Mouse (Mus musculus) mouse embryonic stem cell (cell line): ENCODE measurements around the gene Gm16253.

Source experiments
- in situ Hi-C, 2 experiments: fragments of 300-500 bp; cut with MboI; formaldehyde crosslinking; loops; 1 replicate in 1 of 2; 3 replicates in 1 of 2; pipeline ENCODE4 v1.14.3; 2019 to 2020; ENCODE audit warnings: low sequenced_read_pairs in 2 of 2, low pct_unique_long_range_greater_than_20kb in 1 of 2, mixed read lengths in 1 of 2; ENCODE audit not compliant: unreplicated experiment in 1 of 2

The Gm16253 gene

GRCm38 (mm10) chr3:96566661-96567450 lies 9.9 kb upstream of the Gm16253 start:
- in situ Hi-C loops, result loop anchor here in 1 of 2 experiments (25.0 kb wide), 1 partner anchor 595 kb away; the partner anchor contains the start of gene Acp6

GRCm38 (mm10) chr3:96568605-96569004 lies 8.2 kb upstream of the Gm16253 start:
- in situ Hi-C loops, result loop anchor here in 1 of 2 experiments (25.0 kb wide), 1 partner anchor 594 kb away; the partner anchor contains the start of gene Acp6

DNA sequence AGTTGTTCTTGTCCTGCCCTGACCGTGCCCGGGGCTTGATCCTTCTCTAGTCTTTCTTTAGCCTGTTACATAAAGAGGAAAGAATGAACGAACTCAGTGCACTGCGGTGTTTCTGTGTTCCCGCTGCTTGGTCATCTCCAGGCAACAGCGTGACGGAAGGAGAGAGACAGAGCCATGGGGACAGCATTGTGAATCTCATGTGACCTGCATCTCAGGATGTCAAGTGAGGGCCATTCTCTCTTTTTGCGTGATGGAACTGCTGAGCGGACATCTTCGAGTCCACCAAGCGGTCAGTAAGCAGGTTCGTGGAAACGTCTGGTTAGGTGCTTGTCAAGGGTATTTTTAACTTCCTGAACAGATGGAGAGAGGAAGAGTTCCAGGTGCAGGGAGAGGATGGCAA lies 7.3 kb upstream of the Gm16253 start:
- in situ Hi-C loops, result loop anchor here in 1 of 2 experiments (25.0 kb wide), 1 partner anchor 593 kb away; the partner anchor contains the start of gene Acp6

- in situ Hi-C loops, result loop anchor here in 1 of 2 experiments (25.0 kb wide), 1 partner anchor 592 kb away; the partner anchor contains the start of gene Acp6
Observed at GRCm38 (mm10) chr3:96569966-96570605, 6.7 kb upstream of the Gm16253 start.

DNA sequence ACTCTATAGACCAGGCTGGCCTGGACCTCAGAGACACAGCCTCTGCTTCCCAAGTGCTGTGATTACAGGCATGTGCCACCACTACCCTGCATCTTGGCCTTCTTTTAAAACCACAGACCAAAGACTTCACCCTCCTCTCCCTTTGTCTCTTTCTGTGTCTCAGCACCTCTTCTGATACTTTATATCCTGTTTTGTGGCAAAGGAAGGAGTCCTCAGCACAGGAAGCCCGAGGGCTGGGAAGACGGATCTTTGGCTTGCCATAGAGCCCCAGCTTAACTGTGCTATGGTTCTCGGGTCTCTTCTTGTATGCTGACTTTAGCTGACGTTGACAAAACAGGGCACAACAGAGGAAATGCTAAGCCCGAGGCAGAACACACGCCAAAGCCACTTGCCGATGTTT lies 6.1 kb upstream of the Gm16253 start:
- in situ Hi-C loops, result loop anchor here in 1 of 2 experiments (25.0 kb wide), 1 partner anchor 592 kb away; the partner anchor contains the start of gene Acp6

DNA sequence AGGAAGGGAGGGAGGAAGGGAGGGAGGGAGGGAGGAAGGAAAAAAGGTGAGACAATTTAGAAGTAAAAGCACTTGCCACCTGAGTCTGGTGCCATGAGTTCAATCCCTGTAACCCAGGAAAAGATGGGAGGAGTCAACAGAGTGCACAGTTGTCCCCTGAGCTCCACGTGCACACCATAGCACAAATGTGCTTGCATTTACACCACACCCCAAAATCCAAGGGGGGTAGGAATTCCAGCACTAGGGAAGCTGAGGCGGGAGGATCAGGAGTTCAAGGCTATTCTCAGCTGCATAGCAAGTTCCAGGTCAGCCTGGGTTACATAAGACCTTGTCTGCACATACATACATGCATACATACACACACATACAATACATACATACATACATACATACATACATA lies 5.4 kb upstream of the Gm16253 start:
- in situ Hi-C loops, result loop anchor here in 1 of 2 experiments (25.0 kb wide), 1 partner anchor 591 kb away; the partner anchor contains the start of gene Acp6

DNA sequence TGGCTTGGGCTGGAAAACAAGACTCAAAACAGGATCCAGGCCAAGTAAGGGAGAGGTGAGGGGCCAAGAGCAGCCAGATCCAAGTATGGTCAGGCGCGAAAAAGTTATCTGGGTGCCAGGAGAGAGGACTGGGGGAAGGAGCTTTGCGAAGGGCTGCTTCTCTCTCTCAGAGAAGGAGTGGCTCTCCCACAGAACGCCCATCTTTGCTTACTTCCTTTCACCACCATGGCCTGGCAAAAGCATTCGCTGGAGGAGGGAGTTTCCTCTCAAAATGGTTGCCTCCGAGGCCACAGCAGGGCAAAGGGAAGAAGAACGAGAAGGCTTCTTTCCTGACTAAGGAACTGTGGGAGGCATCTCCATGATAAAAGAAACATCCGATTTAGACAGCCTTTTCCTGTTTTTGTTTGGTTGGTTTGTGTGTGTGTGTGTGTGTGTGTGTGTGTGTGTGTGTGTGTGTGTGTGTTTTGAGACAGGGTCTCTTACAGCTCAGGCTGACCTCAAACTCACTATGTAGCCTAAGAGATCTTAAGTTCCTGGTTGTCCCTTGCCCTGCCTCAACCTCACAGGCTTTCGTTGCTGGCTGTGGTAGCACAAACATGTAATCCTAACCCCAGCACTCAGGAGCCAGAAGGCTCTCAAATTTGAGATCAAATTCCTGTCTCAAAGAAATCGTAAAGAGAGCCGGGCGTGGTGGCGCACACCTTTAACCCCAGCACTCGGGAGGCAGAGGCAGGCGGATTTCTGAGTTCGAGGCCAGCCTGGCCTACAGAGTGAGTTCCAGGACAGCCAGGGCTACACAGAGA lies 4.7 kb upstream of the Gm16253 start:
- in situ Hi-C loops, result loop anchor here in 1 of 2 experiments (25.0 kb wide), 1 partner anchor 590 kb away; the partner anchor contains the start of gene Acp6

GRCm38 (mm10) chr3:96573611-96574511 lies 2.9 kb upstream of the Gm16253 start:
- in situ Hi-C loops, result loop anchor here in 1 of 2 experiments (25.0 kb wide), 1 partner anchor 588 kb away; the partner anchor contains the start of gene Acp6

- in situ Hi-C loops, result no loop called here
Observed at GRCm38 (mm10) chr3:96575272-96575984, 1.4 kb upstream of the Gm16253 start.

GRCm38 (mm10) chr3:96576005-96576658 lies 652 bp upstream of the Gm16253 start:
- in situ Hi-C loops, result no loop called here

GRCm38 (mm10) chr3:96577566-96577965 lies 782 bp downstream of the Gm16253 start:
- in situ Hi-C loops, result no loop called here

- in situ Hi-C loops, result no loop called here
Observed at GRCm38 (mm10) chr3:96578561-96579238, 1.9 kb downstream of the Gm16253 start.

DNA sequence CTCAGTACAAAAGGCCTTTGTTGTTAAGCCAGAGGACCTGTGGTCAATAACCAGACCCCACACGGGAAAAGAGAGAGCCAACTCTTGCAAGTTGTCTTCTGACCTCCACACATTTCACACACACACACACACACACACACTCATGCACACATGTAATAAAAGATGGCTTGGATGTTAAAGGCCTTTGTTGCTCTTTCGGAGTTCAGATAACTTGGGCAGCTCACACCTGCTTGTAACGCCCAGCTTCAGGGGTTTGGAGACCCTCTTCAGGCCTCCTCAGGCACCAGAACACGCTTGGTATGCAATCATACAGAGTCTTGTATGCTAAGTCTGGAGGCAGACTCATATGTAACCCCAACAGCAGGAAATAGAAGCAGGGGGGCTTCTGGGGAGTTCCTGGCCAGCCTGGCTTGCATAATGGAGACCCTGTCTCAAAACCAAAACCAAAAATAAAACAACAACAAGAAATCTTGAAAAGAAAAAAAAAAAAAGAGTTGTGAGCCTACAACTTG lies 2.5 kb downstream of the Gm16253 start:
- in situ Hi-C loops, result no loop called here

GRCm38 (mm10) chr3:96579885-96580454 lies 3.2 kb downstream of the Gm16253 start:
- in situ Hi-C loops, result loop anchor here (5.0 to 10.0 kb wide), 2 partner anchors 38 to 65 kb away; partner anchors contain the start of gene Itga10 (in 1 of the 2)

DNA sequence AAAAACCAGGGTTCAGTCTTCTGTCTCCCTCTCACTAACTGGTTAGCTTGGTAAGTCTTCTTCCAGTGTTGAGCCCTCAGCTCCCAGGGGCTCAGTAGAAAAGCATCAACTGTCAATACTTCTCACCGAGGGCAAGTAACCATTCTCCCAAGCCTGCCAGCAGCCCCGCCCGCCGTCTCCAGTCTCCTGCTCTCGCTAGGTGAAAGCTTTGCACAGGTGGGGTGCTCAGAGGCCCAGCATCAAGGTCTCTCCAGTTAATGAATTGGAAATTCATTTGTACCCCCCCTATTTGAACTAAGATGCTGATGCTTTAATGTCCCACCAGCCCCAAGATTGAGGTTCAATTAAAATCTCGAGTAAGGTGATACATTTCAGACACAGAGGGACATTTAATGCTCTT lies 4.4 kb downstream of the Gm16253 start:
- in situ Hi-C loops, result loop anchor here (5.0 to 10.0 kb wide), 2 partner anchors 39 to 64 kb away; partner anchors contain the start of gene Itga10 (in 1 of the 2)
